Mouse (Mus musculus) bone marrow, adult 2 months (tissue): ENCODE results near the gene Nckipsd. TPM values are rescaled to one million over a fixed set of nuclear protein-coding genes. Genes with fewer than 3 reads are reported as not detected.
A peak's percentile ranks its signal among the peaks of the same experiment; 100 is the strongest.

Experiments
- H3K27ac ChIP-seq: fragments of 200-500 bp; 2 replicates; pipeline ENCODE4 v1.5.1; 2012; ENCODE audit warnings: low read depth, mild to moderate bottlenecking, control low read depth, inconsistent platforms, low read length; ENCODE audit not compliant: control insufficient read depth, poor library complexity, insufficient read depth
- H3K4me1 ChIP-seq: fragments of 200-500 bp; 2 replicates; pipeline ENCODE4 v1.6.1; 2011; ENCODE audit warnings: low read length; ENCODE audit not compliant: control insufficient read depth, insufficient read depth
- H3K4me3 ChIP-seq: fragments of 200-500 bp; replicated peaks from 2 replicates; pipeline ENCODE3; 2011; ENCODE audit warnings: mild to moderate bottlenecking, low read depth, low read length, control low read depth; ENCODE audit not compliant: control insufficient read depth
- CTCF ChIP-seq: fragments of 200-500 bp; IDR thresholded peaks from 2 replicates; pipeline ENCODE4 v1.5.1; 2011; ENCODE audit warnings: low read length, control low read depth; ENCODE audit not compliant: control insufficient read depth, insufficient read depth
- POLR2A ChIP-seq: fragments of 200-500 bp; IDR thresholded peaks from 2 replicates; pipeline ENCODE4 v1.6.1; 2011; ENCODE audit warnings: low read depth, mild to moderate bottlenecking, control low read depth, low read length, borderline replicate concordance; ENCODE audit not compliant: control insufficient read depth
- WGBS: fragments of 180-500 bp; shearing (Covaris S2); methylation state at CpG from one replicate; pipeline ENCODE4 v1.1.7; 2018; 5-methylcytosine and 5-hydroxymethylcytosine counted together
- polyA plus RNA-seq: library from polyadenylated mRNA; stranded (reverse); fragments of >200 nt; gene quantifications from 2 replicates; pipeline ENCODE4 v1.2.4, GENCODE M21; 2011; ENCODE audit warnings: low replicate concordance; ENCODE audit not compliant: missing spikeins, insufficient read depth, insufficient read length

The Nckipsd gene
- polyA plus RNA-seq, 1 experiment: 13.4 TPM

- TF ChIP-seq CTCF (no peak), POLR2A (no peak)
- WGBS: 12% methylated on average over 31 of the region's 31 CpGs
- H3K4me1 ChIP-seq: peaks cover 6% of the 10 kb centered on the region; the same call in 1 of the 2 replicates
Measured at GRCm38 (mm10) chr9:108824755-108825413, 16.7 kb downstream of the Nckipsd start.

GRCm38 (mm10) chr9:108825820-108826699, 17.9 kb downstream of the Nckipsd start, which contains the start of gene Celsr3:
TSS of gene Celsr3 (plus strand) at chr9:108826320.
- Histone ChIP-seq H3K4me1 (peaks cover 6% of the 10 kb centered on the region; the same call in 1 of the 2 replicates), H3K27ac (peak within 1 kb of the TSS; percentile 34), H3K4me3 (peak within 1 kb of the TSS; percentile 64)
- TF ChIP-seq POLR2A (no peak), CTCF (no peak)
- 7% methylated on average over 68 of the region's 70 CpGs for WGBS

More at GRCm38 (mm10) chr9:108824755-108825413, 16.7 kb downstream of the Nckipsd start:
- Histone ChIP-seq H3K27ac (no peak overlapping the region), H3K4me3 (no peak overlapping the region)

DNA sequence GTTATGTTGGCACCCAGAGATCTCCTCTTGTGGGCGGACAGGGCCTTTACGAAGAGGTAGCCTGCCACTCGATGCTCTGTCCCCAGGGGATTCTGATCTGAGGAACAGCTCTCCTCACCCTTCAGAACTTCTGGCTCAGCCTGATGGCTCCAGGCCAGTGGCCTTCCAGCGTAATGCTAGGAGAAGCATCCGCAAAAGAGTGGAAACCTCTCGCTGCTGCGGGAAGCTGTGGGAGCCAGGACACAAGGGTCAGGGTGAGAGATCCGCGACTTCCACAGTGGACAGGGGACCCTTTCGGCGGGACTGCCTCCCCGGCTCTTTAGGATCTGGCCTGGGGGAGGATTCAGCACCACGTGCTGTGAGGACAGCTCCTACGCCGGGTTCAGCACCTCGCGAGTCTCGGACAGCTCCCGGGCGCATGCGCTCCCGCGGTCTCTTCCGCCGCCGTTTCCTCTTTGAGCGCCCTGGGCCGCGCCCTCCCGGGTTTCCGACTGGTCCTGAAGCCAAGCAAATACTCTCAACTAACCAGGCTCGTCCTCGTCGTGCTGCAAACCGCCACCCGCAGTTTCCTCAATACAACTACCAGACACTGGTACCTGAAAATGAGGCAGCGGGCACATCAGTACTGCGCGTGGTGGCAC, 18.7 kb downstream of the Nckipsd start:
- Histone ChIP-seq H3K4me1 (peaks cover 6% of the 10 kb centered on the region; the same call in 1 of the 2 replicates), H3K4me3 (peak overlapping the region; percentile 64), H3K27ac (peak overlapping the region; percentile 34)
- 3% methylated on average over 39 of the region's 39 CpGs for WGBS
- TF ChIP-seq POLR2A (no peak), CTCF (peak; percentile 32; the same call in 1 of the 2 replicates)

- TF ChIP-seq POLR2A (0 out of 2 replicates have a peak, but pooled peaks have one; percentile 37), CTCF (no peak)
- peak overlapping the region; percentile 29 for H3K4me3 ChIP-seq
- 10% methylated on average over 34 of the region's 34 CpGs for WGBS
- H3K27ac ChIP-seq: peak overlapping the region; percentile 34
- H3K4me1 ChIP-seq: peaks cover 6% of the 10 kb centered on the region; the same call in 1 of the 2 replicates
Measured at GRCm38 (mm10) chr9:108827454-108827853, 19.3 kb downstream of the Nckipsd start.

DNA sequence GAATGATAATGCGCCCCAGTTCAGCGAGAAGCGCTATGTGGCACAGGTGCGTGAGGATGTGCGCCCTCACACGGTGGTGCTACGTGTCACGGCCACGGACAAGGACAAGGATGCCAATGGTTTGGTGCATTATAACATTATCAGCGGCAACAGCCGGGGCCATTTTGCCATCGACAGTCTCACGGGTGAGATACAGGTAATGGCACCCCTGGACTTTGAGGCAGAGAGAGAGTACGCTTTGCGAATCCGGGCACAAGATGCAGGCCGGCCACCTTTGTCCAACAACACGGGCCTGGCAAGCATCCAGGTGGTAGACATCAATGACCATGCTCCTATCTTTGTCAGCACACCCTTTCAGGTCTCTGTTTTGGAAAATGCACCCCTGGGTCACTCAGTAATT, 19.7 kb downstream of the Nckipsd start:
- Histone ChIP-seq H3K4me1 (peaks cover 6% of the 10 kb centered on the region; the same call in 1 of the 2 replicates), H3K4me3 (peak overlapping the region; percentile 29), H3K27ac (no peak overlapping the region)
- 53% methylated on average over 18 of the region's 18 CpGs for WGBS
- TF ChIP-seq POLR2A (no peak), CTCF (no peak)

GRCm38 (mm10) chr9:108831637-108832036, 23.5 kb downstream of the Nckipsd start:
- peak overlapping the region; percentile 87 for H3K27ac ChIP-seq
- H3K4me1 ChIP-seq: peaks cover 6% of the 10 kb centered on the region; the same call in 1 of the 2 replicates
- TF ChIP-seq POLR2A: peak; percentile 39; the same call in 1 of the 2 replicates
- no peak for TF ChIP-seq CTCF
- WGBS: 1% methylated on average over 23 of the region's 23 CpGs
- H3K4me3 ChIP-seq: peak overlapping the region; percentile 73

- H3K27ac ChIP-seq: peak overlapping the region; percentile 87
- TF ChIP-seq CTCF (no peak), POLR2A (0 out of 2 replicates have a peak, but pooled peaks have one; percentile 18)
- peaks cover 4% of the 10 kb centered on the region; the same call in 1 of the 2 replicates for H3K4me1 ChIP-seq
- 2% methylated on average over 46 of the region's 46 CpGs for WGBS
- H3K4me3 ChIP-seq: peak overlapping the region; percentile 73
Measured at GRCm38 (mm10) chr9:108832390-108833108, 24.4 kb downstream of the Nckipsd start.
